Mouse (Mus musculus) testis, adult 2 months (tissue): Measurements from ENCODE around the gene Serpinb7.

Source experiments
- CTCF ChIP-seq: fragments of 200-500 bp; IDR thresholded peaks from 2 replicates; pipeline ENCODE4 v1.5.1; 2012; ENCODE audit warnings: low read depth, mild to moderate bottlenecking, inconsistent platforms, low read length, moderate library complexity; ENCODE audit not compliant: control insufficient read depth, insufficient read depth, insufficient replicate concordance
- POLR2A ChIP-seq: fragments of 200-500 bp; IDR thresholded peaks from 2 replicates; pipeline ENCODE4 v1.6.1; 2012; ENCODE audit warnings: low read depth, mild to moderate bottlenecking, inconsistent platforms, low read length, moderate library complexity; ENCODE audit not compliant: control insufficient read depth

DNA sequence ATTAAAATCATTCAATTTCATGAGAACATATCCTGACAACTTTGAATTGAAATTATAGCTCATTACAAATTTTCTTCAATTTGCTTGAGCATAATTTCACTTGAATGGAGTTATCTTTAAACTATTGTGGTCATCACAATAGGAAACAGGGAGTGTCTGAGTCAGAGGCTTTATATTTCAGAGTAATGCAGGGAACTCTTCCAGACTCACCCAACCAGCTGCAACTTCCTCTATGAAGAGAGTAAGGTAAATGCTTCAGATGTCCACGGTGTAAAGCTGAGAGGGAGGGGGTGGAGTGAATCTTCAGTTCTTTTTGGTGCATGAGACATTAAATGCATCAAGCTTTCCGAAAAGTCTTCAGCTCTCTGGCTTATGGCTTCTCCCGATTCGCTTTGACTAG, 23.0 kb downstream of the Serpinb7 start:
- no peak for TF ChIP-seq CTCF
- TF ChIP-seq POLR2A: no peak
